Mouse (Mus musculus): ENCODE measurements around the gene Pcp2.
A peak's percentile ranks its signal among the peaks of the same experiment; 100 is the strongest.
"Not testable (repeated sequence)": the region's sequence is repeated elsewhere in the genome, so short reads cannot be mapped to it uniquely, and the experiment has no call there.

The Pcp2 gene

GRCm38 (mm10) chr8:3609816-3610150 is 15.6 kb downstream of the Pcp2 start:
- DNase-seq: no peak

- no peak for DNase-seq
Observed at GRCm38 (mm10) chr8:3609046-3609815, 16.1 kb downstream of the Pcp2 start.

- no peak for DNase-seq
Observed at GRCm38 (mm10) chr8:3607822-3608221, 17.5 kb downstream of the Pcp2 start.

GRCm38 (mm10) chr8:3606593-3606992 is 18.8 kb downstream of the Pcp2 start:
- DNase-seq: no peak

GRCm38 (mm10) chr8:3603439-3603838 is 21.9 kb downstream of the Pcp2 start:
- no peak for DNase-seq

- DNase-seq: no peak
Observed at GRCm38 (mm10) chr8:3600401-3600800, 24.9 kb downstream of the Pcp2 start.

GRCm38 (mm10) chr8:3599219-3599618 is 26.1 kb downstream of the Pcp2 start:
- DNase-seq: no peak

- no peak for DNase-seq
Observed at GRCm38 (mm10) chr8:3598054-3598453, 27.3 kb downstream of the Pcp2 start.

GRCm38 (mm10) chr8:3594466-3594865 is 30.9 kb downstream of the Pcp2 start:
- DNase-seq: no peak

GRCm38 (mm10) chr8:3593470-3593869 is 31.9 kb downstream of the Pcp2 start:
- DNase-seq: no peak

- no peak for DNase-seq
Observed at GRCm38 (mm10) chr8:3588258-3588633, 37.1 kb downstream of the Pcp2 start.

GRCm38 (mm10) chr8:3587391-3588257 is 37.7 kb downstream of the Pcp2 start:
- DNase-seq: peak; percentile 16

GRCm38 (mm10) chr8:3586993-3587390 is 38.4 kb downstream of the Pcp2 start, which contains the start of gene Camsap3:
TSS of gene Camsap3 (plus strand) at chr8:3587293.
- no peak for DNase-seq

GRCm38 (mm10) chr8:3586452-3586851 is 38.9 kb downstream of the Pcp2 start:
- DNase-seq: no peak

- not testable (repeated sequence) for DNase-seq
Observed at GRCm38 (mm10) chr8:3581961-3582360, 43.4 kb downstream of the Pcp2 start.

GRCm38 (mm10) chr8:3579390-3580364 is 45.7 kb downstream of the Pcp2 start:
- no peak for DNase-seq

GRCm38 (mm10) chr8:3576211-3576960 is 49.0 kb downstream of the Pcp2 start:
- no peak for DNase-seq

GRCm38 (mm10) chr8:3574546-3574945 is 50.8 kb downstream of the Pcp2 start:
- DNase-seq: no peak

Measured in thymus, postnatal 25 days (tissue).